Mouse (Mus musculus) gastrocnemius, postnatal 10 days (tissue): ENCODE measurements around the gene Chchd6. TPM values are rescaled to one million over a fixed set of nuclear protein-coding genes. Genes with fewer than 3 reads are reported as not detected.

Source experiments
- DNase-seq: peaks from one replicate; pipeline ENCODE4 v3.0.0; 2021; ENCODE audit warnings: mixed read lengths
- total RNA-seq, 2 experiments: library from RNA; stranded (reverse); gene quantifications; 2 replicates each; pipeline ENCODE4 v1.2.3; 2021

Gene Chchd6
- total RNA-seq, 2 experiments from 2014 or later, result 5.3 to 5.7 TPM

DNA sequence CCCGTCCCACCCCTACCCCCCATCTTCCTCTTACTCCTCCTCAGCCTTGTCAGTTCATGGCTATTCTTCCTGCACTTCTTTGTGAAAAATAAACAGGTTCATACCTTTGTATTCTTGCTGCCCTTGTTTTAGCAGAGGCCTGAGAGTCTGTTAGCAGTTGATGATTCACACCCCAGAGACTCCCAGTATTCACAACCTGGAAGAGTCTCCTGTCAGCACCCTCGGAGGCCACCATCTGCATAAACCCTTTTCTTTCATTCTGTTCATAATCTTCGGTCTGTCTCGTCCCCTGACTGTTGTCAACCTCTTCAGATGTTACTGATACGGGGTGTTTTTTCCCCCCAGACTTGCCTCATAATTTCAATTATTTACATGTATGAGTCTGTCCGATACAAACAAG, 143.1 kb downstream of the Chchd6 start:
- no peak for DNase-seq

DNA sequence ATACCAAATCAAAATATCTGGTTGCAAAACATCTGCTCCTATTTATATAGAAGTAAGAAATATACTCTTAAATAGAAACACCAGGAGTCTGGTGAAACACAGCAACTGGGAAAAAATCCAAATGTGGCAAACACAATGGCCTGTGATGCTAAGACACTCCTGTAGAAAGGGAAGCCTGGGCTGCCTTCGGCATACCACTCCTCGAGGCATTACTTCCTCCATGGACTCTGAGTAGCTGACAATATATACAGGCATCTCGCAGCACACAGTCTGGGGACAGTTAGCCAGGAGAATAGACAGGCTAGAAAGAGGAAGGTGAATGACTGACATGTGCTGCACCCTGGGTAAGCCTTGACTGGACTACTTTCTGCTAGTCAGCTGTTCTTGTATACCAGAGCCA, 146.7 kb downstream of the Chchd6 start:
- no peak for DNase-seq

DNA sequence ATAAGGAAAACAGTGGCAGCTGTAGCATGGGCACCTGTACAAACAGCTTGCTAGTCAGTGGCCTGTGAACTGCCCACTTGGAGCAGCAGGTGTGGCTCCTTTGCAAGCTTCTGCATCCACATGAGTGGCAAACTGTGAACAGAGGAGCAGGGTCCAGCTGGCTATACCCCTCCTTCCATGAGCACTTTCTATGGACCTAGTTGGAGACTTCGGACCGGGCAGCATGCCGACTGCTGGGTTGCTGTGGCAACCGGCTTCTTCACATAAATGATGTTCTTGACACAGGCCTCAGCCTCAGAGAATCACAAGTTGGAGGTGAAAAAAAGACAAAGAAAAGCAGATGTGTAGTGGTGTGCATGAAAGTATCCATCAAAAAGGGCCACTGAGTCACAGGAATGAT, 154.8 kb downstream of the Chchd6 start:
- DNase-seq, result no peak

DNA sequence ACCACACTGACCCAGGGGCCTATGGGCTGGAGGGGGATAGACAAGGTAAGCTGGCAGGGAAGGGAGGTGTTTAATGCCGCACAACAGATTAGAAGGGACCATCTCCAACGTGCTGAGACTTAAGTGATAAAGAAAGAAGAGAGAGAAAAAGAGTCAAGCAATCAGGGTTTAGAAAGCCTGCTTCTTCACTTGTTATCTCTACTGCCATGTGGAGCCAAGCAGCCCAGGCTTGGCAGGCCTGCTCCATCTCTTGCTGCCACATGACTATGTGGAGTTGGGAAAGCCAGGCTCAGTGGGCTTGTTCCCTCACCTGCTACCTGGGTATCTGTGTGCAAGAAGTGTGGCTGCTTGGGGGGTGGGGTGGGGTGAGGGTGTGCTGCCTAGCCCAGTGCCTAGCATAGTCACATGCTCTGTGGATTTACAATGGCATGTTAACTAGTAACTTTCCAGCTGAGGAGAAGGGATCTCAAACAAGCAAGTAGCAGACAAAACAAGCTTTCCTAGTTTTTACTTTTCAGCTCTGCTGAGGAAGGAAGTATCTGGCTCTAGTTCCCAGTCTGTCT, 163.5 kb downstream of the Chchd6 start:
- DNase-seq, result no peak

DNA sequence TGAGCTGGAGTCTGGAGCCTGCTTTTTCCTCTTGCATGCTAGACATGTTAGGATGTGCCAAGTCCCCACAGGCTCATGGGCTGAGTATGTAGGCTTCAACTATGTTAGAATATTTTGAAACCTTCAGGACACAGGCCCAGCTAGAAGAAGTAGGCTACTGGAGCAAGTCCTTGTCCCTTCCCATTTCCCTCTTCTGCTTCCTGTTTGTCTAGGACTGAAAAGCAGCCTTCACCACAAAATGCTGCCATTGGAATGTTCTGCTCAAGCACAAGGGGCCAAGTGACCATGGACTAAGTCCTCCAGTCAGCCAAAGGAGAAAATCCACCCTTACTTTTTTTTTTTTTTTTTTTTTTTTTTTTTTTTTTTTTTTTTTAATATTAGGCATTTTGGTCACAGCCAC, 164.7 kb downstream of the Chchd6 start:
- no peak for DNase-seq

DNA sequence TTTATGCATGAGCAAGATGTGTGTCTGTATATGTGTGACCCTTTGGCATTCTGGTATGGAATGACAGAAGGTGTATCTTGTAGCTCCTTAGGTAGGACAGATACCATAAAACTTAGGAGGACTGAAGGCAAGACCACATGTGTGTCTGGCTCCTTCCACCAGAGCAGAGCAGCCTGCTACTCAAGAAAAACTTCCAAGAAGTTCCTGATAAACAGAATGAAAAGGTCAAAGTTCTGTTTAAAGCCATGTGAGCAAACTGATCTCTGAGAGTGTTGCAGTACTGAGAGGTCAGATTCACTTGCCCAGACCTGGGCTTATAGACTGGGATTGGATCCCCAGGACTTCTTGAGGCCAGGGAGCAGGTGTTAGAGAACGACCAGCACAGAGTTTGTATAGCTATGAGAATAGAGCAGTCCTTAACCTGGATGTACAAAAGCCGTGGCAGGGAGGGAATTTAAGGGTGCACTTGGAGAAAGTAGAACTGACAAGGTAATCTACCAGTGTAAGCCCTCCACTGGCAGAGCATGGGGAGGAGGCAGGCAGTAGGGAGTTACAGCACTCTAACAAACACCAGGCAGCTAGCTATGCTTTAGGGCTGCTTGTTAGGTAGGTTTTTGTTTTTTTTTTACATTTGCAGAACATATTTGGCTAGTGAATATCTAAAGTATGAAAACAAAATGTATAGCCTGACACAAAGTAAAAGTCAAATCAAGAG, 166.6 kb downstream of the Chchd6 start:
- DNase-seq, result no peak

DNA sequence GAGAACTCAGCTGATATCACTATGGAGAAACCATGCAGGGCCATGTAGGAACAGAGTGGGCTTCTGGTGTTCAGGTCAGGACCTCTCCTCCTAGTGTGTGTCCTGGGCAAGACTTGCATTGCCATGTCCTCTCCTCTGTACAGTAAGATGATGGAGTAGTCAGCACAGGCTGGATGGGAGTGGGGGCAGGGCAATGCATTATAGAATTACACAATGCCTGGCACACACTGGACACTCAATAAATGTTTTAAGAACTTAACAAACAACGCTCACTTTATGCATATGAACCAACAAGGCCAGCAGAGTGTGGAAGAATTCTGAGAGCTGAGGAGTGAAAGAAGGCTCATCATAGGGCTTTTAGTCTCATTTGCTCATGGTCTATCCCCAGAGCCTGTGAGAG, 171.0 kb downstream of the Chchd6 start:
- DNase-seq, result no peak

DNA sequence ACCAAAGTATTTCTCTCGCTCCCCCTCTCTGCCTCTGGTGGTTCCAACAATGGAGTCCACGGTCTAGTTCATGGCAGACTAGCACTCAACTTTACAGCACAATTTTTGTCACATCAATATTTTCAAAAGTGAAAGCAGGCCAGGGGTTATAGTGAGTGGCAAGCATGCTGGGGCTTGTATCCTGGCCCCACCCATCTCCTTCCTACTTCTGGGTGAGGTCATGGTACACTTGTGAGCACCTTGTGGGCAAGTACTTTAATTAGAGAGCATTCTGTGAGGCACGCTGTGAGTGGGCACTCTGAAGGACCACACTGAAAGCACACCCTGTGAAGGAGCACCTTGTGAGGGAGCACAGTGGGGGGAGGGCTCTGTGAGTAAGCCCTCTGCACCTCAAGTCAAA, 172.8 kb downstream of the Chchd6 start:
- no peak for DNase-seq

DNA sequence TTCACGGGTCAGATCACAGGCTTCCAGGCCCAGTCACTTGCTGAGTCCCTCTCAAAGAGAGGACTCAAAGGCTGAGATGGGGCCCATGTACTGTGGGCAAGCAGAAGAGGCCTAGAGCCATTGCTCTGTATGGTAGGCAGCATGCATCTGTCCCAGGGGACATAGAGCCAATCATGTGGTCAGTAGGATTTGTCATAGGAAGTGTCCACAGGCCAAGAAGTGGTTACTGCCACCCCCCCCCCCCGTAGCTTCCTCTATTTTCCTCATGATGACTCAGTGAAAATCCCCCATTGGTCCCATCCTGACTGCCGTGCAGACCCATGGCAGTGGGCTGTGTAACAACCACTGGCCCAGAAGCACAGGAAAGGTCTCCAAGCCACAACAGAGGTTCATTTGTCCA, 173.5 kb downstream of the Chchd6 start:
- DNase-seq, result no peak

DNA sequence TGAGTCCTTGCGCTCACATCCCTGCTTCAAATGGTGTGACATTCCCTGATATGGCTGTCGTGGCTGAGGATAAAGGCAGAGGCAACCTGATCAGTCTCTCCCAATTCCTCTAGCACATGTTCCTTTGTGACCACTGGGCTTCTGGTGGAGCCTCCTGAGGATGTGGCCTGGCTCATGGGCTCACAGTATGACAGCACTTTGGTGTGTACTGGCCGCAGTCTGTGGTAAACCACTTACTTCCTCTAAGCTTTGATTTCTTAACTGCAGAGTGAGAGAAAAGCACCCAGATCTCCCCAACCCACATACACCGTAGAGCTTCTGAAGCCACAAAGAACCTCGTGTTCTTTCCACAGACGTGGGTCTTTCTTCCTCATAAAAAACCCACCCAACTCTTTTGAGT, 173.9 kb downstream of the Chchd6 start:
- no peak for DNase-seq

DNA sequence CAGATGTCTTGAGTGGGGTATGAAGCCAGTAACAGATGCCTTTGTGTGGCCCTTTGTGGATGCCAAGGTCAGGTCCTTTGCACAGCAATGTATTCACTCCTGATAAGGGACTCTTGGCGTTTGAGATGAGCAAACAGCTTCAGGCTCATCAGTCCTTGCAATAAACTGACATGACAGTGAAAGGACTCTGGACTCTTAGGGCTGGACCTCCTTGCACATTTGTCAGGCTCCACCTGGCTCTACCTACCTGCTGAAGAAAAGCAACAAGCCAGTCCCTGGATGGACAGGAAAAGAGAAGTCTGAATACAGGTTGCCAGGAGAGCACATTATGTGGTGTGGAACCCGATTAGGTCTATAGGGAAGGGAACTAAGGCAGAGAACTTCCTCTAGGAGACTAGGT, 174.7 kb downstream of the Chchd6 start:
- DNase-seq, result no peak

DNA sequence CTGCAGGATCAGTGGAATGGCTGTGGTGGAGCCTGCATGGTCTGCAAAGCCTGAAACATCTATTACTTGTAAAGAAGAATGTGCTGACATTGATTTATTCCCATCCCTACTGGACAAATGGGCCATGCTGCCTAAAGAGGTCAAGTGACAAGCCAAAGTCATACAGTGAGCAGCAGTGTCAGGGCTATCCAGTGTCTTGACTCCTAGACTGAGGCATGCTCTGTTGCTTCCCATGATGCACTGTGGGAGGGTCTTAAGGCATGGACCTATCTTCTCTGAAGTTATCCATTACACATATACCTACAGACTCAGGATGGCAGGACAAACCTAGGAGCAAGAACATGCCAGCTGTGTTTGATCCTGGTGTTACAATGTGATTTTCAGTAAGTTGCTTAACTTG, 175.3 kb downstream of the Chchd6 start:
- DNase-seq, result no peak

DNA sequence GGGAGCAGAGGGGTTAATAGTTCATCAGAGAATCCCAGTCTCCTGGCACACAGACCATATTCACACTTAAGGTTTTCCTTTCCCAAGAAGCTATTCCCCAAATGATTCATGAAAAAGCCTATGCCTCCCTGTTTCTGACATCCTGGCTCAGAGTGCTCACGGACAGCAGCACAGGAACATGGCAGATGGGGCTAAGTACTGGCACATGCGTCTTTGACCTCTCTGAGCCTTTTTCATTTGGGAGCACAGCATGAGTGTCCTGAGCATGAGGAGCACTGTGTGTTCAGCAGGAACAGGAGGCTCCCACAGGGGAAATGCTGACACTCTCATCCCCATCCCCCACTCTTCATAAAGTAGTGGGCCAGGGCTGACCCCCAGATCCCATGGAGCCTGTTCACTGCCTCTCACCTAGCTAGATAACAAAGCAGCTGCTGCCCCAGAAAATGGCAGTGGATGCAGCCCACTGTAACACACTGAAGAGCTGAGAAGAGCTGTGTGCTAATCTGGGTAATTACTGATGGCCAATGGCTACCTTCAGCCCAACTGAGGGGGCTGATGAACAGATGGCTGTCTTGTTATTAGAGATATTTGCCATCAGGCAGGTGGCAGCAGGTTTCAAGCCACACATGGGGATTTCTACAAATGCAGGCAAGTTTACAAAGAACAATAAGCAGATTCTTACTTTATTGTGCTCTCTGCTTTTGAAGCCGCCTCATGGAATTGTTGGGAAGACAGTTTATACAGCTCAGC, 176.2 kb downstream of the Chchd6 start:
- DNase-seq, result no peak

DNA sequence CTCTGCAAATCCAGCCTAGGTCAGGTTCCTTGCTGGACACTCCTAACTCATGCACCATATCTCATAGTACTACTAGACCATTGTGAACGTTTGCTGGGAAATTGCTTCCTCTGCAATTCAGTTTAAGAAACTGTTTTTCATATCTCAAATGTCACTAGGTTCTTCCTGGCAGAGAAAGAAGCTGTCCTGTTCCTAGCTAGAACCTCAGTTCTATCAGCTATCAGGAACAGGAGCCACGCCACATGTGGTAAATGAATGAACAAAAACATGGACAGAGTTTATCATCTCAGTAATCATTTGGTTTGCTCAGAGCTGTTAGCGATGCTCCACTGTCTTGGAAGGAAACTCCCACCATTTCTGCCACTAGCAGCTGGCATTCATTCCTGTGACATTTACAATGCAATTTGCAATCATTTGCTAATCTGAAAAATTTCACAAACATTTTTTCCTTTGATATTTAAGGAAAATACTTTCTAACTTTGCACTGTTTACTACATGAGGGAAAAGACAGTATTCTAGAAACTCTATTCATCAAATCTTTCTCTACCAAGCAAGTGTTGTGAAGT, 179.3 kb downstream of the Chchd6 start:
- DNase-seq, result no peak

DNA sequence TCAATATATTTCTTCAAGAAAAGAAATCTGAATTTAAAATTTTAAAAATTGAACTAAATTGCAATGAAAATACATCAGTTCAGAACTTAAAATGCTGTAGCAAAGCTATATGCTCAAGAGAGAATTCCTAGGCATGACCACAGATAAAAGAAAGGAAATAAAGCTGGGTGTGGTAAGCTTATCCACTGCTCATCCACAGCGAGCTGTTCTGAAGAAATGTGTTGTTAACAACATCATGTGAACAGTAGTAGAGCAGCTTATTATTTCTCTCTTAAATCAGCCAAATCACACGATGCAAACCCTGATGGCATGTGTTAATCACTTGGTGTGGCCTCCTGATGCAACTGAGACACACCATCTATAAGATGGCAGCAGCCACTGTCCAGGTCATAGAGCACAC, 180.4 kb downstream of the Chchd6 start:
- no peak for DNase-seq

DNA sequence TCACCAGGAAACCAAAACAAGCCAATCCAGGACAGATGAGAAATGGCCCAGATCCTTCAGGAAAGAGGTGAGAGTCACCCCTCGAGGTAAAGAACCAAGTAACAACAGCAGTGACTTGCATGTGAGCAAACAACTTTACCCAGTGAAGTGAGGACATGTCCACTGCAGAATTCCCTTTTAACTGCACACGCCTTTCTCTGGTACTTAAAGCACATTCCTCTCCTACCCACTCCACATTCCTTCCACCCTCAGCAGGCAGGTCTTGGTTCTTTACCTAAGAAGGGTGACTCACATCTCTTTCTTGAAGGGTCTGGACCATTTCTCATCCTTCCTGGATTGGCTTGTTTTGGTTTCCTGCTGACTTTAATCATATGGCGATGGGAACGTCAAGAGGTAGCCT, 181.3 kb downstream of the Chchd6 start:
- no peak for DNase-seq

DNA sequence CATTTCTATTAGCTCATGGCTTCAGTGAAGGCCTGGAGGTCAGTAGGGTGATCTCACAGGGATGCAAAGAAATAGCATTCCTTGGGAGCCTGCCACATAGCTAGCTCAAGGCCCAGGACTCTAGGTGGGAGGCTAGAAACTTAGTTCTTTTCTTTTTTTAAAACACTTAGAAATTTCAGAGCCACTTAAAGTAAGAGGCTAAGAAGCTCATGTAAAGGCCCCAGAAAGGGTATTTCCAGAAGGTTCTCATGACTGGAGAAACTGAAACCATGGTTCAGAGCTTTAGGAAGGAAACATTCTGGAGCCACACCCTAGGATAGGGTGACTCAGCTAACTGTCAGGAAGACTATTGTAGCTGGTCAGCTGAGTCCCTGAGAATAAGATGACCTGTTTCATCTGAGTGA, 182.0 kb downstream of the Chchd6 start:
- DNase-seq, result no peak

DNA sequence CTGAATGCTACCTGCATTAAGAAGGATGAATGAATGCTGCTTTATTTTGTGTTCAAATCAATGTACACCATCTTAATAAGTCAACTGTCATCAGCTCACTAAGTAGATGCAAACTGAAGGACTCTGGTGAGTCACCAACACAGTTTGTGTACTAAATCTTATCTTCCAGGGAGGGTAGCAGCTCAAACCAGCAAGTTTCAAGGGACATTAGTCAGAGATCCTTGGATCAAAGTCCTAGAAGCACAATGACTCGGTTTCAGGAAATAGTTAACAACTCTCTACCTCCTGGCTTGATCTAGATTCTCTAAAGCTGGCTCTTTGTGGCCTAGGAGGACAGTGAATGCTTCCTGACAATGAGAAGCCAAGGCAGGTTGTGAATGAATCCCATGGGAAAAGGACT, 182.9 kb downstream of the Chchd6 start:
- no peak for DNase-seq

DNA sequence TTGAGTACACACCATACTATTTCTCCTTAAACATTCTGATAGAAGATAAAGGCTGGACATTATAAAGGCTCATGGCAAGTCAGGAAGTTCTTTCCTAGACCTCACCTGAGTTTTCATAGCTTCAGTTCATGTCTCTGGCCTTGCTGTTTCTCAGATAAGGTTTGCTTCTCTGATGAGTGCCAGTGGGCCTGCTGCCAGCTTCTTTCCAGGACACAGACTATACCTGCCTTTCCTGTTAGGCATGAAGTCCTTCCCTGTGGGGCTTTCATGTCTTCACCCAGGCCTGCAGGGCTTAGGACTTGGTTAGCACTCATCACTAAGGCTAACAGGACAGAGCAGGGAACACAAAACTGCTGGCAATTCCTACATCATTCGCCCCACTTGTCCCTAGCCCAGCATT, 186.4 kb downstream of the Chchd6 start:
- DNase-seq, result no peak

DNA sequence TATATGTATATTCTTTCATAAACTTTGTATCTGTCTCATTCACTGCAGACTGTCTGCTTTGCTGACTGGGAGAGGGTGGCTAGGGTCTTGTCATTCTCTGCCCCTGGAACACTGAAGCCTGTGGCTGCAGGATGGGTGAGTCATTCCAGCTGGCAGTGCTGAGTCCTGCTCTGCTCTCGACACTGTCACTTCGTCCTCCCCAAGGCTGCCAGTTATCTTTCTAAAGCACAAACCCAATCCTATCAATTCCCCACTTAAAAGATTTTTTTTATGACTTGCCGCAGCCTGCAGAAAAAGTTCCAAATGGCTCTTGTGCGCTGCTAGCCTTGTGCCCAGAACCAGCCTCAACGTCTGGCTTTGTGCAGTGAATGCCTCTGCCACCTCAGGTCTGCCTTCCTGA, 187.2 kb downstream of the Chchd6 start:
- no peak for DNase-seq

DNA sequence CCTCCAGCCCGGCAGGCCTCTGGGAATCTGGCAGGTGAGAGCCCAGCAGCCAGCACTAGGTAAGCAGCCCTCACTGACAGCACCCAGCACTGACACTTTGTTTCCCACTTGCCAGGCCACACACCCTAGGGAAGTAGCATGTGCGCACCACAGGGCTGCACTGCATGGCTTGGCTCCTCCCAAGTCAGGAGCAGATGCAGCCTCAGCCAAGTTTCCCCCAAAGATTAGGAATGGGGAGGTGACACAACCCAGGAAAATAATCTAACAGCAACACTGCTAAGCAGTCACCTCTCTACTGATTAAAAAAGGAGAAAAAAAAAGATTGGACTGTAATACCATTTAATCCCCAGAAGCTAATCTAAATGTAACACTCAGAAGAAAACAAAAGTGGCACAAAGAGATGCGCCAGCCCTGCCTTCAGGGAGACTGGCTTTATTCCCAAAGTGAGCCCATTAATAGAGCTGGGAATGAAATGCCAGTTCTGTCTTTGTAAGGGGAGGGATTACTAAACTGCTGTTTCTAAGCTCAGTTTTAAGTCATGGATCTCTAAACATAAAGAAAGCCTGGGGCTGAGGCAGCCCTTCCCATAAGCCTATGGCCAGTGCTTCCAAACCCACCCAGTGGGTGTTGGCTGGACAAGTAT, 188.1 kb downstream of the Chchd6 start:
- no peak for DNase-seq

DNA sequence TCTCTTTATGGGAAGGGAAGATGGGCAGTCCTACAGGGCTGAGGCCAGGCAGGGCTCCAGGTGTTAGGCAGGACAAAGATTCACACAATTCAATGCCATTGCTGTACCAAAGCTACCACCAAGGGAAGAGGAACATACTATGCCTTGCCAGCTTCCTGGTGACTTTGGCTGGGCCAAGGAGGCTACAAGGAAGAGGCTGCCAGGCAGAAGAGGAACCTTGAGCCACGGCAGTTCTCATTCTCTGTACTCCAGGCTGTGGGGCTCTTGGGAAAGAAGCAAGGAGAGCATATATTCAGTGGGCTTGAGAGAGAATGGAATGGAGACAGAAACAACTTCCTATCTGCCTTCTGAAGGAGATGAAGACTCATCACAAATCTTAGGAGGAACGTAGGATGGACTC, 190.5 kb downstream of the Chchd6 start:
- no peak for DNase-seq
